Mouse (Mus musculus) gastrocnemius, postnatal 10 days (tissue): Measurements from ENCODE around the gene Dcdc2a. TPM values are rescaled to one million over a fixed set of nuclear protein-coding genes. Genes with fewer than 3 reads are reported as not detected.
A peak's percentile ranks its signal among the peaks of the same experiment; 100 is the strongest.

Experiments used
- DNase-seq: peaks from one replicate; pipeline ENCODE4 v3.0.0; 2021; ENCODE audit warnings: mixed read lengths
- long read RNA-seq, 2 experiments: library from polyadenylated mRNA; stranded (forward); transcript quantifications; one replicate each; pipeline ENCODE4 v2.0.0; 2021
- total RNA-seq, 2 experiments: library from RNA; stranded (reverse); gene quantifications; 2 replicates each; pipeline ENCODE4 v1.2.3; 2021

Dcdc2a gene
- total RNA-seq, result under 1 TPM; 0.07 to 0.14 TPM
- long read RNA-seq, experiment 1, result 0 reads
- long read RNA-seq, experiment 2, result 0 reads

DNA sequence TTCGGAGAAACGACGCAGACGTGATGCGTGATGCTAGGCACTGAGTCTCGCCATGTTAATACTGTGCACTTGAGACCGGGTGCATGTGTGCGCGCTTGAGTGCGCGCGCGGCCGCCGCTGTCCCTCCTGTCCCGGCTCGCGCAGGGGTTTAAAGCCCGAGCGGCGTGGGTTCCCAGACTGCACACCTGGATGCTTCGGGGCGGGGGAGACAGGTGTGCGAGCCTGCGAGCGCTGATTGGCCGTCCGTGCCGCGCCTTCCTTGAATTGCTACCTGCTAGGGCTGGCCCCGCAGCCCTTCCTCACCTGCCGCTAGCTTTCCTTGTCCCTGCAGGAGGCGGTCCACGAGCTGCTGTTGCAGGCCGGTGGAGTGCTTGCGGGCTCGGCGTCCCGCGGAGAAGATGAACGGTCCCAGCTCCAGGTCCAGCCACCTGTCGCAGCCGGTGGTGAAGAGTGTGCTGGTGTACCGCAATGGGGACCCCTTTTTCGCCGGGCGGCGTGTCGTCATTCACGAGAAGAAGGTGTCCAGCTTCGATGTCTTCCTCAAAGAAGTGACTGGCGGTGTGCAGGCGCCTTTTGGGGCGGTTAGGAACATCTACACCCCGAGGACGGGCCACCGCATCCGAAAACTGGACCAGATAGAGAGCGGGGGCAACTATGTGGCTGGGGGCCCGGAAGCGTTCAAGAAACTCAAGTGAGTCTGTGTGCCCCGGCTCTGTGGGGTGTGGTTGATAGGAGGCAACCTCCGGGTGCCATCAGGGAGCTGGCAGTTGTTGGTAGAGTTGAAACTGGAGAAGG is at the start of gene Dcdc2a:
TSS of gene Dcdc2a (plus strand) at position 132 of the 795 bp plus-strand sequence.
- peak; percentile 14 for DNase-seq

DNA sequence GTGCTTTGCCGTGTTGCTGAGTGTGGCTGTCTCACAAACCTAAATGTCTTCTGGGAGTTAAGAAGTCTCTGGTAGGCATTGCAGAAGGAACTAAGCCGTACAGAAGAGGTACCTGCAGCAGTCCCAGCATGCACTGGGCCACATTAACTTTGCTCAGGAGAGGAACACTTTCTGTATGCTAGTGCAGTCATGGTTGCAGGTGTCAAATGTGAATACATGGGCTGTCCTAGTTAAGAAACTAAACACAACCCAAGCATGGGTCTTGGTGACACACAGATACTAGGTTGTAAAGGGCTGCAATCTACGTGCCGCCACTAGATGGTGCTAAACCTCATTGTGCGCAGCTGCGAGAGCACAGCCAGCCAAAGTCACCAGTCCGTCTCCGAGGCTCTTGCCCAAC is 48.7 kb upstream of the Dcdc2a start:
- DNase-seq, result peak; percentile 55

DNA sequence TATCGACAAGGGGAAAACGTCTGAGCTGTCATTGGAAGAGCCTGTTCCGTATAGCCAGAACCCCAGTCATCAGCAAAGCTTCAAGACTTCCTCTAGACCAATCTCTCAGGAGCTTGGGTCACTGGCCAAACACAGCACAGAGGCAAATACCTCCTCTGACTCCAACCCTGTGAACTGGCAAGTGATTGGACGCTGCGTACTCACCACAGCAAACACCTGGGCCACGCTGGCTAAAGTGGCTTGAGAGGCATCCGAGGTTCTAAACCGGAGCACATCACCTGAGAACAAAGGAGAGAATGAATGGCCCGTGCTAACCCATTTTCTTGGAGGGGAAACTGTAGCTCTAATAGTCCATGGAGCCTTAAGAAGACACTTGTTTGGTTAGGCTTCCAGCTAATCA is 37.5 kb upstream of the Dcdc2a start:
- no peak for DNase-seq

DNA sequence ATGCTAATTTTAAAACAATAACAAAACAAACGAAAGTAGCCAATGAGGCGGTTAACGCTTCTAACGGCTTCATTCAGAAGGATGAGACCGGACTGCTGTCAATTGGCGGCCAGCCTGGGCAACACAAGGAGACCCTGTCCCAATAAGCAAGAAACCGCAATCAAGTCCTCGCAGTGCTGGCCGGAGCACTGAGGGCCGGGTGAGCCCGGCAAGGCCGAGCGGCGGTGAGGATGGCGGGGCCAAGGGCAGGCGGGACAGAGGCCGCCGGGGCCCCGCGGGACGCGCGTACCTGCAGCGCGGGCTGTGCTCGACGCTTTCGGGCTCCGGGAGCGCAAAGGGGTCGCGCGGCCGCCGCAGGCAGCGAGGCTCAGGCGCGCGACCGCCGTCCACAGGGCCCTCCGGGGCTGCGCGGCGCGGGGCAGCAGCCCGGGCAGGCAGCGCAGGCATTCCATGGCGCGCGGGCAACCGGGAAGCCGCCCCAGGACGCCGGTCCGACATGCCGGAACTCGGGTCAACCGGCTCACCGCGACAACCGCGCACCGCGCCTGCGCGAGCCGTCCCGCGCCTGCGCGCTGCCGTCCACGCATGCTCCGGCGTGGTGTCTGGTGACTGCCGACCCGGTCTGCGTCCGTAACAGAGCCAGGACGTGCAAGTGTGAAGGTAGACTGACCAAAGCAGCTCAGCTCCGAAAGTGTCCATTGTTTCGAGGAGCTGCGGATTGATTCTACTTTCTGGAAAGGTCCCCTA is 35.8 kb upstream of the Dcdc2a start, which contains the start of gene Mrs2:
TSS of gene Mrs2 (minus strand) at position 587 of the 747 bp plus-strand sequence.
- peak; percentile 89 for DNase-seq

DNA sequence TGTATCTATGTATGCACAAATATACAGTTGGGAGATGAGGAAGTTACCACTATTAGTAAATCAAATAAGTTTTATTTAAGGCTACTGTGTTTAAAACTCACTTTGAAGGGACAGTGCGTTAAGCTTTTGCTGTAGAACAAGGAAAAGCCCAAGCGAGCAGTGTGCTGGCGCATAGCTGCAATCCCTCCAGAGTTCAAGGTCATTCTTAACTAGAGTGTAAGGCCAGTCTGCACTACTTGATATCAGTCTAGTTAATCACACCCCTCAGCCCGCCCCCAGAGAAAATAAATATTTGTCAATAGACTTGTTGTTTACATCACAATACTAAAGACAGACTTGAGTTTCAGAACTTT is 35.3 kb upstream of the Dcdc2a start:
- DNase-seq, result no peak

DNA sequence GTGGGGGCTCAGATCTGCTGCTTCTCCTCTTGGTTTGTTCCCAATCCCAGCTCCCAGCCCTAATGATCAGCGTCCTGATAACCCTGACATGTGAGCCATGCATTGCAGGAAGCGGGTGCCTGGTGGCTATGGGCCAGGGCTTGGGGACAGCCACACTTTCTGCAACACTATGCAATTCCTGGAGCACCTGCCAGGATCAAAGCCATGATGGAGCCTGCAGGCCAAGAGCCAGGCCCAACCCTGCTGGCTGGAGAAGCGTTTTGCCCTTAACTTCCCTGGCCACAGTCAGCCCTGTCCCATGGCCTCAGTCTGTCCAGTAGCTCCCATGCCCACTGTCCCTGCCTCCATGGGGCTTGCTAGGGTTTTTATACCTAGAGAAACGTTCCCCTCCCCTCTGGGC is 33.4 kb upstream of the Dcdc2a start:
- no peak for DNase-seq

DNA sequence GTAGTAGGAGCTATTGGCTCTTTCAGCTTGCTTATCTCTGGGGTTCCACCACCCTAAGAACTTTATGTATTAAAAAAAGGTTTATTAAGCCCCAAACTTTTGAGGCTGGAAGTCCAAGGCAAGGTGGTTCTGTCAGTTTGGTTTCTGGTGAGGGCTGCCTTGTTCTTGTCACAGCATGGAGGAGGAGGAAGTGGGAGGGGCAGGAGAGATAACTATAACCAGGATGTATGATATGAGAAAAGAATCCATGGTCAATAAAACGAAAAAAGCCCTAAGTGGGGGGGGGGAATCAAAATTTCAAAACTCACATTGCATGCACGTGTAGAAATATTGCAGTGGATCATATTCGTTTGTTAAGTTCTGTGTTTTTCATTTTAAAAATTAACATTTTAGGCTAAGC is 32.7 kb upstream of the Dcdc2a start:
- no peak for DNase-seq

DNA sequence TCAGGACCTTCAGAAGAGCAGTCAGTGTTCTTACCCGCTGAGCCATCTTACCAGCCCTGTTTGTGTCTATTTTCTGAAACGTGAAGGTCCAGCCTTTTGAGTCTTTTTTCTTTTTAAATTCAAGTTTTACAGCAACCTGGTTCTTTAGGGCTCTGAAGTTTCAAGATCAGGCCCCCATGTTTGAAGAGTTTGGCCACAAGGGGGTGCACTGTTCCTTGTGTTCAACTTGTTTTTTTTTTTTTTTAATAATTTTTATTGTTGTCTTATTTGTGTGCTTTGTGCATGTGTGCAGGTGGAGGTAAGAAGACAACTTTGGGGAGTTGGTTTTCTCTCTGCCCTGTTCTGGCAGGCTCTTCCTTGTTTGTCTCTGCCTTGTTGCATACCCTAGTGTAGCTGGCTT is 31.1 kb upstream of the Dcdc2a start:
- DNase-seq, result peak; percentile 45

DNA sequence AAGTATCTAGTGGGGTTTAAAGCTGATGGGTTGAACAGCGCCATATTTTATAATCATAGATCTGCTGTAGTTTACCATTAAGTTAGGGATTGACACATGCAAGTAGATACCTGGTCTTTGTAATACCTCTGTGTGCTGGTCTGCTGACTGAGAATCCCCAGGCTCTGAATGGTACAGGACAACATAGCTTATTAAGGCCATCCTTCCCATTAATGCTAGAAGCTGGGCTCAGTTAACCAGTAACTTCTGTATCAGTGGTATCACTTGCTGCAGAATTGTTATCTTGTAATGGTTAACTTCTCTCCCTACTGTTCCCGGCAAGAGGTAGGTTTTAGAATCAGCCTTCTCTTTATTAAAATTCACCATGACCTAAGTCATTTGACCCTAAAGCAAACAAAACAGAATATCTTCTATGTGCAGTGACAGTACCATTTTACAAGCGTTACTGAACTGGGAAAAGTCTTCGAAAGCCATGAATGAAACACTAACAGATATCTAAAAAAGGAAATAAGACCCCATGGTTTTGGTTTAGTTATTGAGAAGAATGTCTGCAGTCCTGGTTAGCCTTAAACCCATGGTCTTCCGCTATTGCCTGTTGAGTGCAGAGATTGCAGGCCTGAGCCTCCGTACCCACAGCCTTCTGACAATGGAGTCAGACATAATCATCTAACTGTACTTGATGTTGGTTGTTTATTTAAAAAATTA is 29.2 kb upstream of the Dcdc2a start:
- DNase-seq, result no peak

DNA sequence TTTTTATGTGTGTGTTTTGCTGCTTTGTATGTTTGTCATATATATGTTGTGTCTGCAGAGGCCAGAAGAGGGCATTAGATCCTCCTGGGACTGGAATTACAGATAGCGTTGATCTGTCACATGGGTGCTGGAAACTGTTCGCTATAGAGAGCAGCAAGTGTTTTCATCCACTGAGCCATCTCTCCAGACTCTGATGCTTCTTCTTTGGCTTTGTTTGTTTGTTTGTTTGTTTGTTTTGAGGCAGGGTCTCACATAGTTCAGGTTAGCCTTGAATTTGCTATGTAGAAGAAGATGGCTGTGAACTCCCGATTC is 28.7 kb upstream of the Dcdc2a start:
- no peak for DNase-seq

DNA sequence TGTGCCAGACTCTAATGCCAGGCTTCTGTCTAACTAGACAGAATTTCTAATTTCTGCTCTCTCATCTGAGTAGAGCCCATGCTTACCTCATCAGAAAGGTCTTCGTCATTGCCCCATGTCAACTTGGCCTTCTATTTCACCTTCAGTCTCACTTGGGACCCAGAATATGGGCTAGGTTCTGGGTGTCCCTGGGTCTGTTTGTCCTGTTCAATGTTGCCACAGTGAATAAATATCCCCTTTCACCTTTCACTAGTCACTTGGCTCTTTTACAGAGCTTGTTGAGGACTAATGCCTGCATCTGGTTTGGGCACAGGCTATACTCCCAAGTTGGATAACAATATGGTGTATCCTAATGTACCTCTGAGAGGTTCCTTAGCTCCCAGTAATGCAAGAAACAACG is 16.3 kb upstream of the Dcdc2a start:
- no peak for DNase-seq

DNA sequence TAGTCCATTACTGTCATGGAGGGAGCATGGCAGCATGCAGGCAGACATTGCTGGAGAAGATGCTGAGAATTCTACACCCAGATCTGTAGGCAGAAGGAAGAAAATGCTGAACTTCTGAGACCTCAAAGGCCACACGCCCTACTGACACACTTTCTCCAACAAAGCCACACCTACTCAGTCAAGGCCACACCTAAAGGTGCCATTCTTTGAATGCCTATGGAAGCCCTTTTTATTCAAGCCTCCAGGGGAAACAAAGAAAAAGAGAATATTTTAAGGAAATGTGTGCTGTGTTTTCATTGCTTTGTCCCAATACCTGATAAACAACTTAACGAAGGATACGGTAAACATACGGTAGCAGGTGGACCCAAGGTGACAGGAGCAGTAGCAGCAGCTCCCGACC is 3.1 kb upstream of the Dcdc2a start:
- DNase-seq, result no peak

DNA sequence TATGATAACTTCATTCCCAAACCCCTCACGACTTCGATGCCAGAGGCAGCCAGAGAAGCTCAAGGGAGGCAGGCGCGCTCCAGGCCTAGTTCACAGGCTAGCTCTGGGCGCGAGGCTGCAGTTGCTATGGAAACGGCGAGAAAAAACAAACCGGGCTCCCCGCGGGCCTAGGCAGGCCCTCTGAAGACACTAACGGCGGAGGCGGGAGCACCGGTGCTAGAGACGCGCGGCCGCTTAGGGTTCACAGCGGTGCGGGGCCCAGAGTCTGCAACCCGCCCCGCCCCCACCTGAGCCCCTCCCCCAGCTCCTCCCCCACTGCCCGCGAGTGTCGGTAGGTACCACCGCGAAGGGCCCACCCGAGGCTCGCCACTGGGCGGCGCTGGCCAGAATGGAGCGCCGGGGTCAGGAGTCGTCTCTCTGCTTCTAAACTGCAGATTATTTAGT is 671 bp upstream of the Dcdc2a start:
- peak; percentile 23 for DNase-seq

DNA sequence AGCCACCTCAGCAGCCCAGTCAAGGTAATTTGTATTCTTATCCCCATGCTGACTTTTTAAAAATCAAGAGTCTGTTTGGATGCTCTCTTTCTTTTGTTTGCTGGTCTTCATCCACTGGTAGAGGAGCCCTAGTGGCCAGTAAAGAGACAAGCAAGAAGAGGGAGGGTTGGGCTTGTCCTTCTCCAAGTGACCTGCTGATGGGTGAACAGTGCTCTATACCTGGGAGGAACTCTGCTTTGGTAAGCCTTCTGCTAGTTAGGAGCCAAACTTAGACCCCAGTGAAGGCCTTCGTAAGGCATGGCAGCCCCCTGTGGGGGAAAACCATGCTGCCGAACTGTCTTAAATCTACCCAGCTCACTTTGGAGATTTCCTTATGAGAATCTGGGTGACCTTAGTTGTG is 10.9 kb downstream of the Dcdc2a start:
- no peak for DNase-seq

DNA sequence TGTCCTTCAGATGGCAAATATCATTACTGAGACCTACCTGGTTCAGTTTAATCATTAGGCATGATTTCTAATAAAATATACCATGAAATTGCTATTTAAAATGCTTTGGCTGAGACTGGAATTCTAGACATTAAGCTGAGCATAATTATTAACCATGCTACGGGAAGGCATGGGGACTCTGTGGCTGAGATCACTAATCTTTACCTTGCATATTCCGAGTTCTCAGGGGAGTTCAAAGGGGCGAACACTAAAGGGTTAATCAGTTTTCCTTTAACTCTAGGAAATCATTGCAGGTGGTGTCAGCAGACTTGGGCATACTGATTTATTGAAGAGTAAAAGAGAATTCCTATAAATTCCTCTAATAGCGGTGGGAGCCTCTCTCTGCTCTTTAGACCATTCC is 11.4 kb downstream of the Dcdc2a start:
- DNase-seq, result no peak

DNA sequence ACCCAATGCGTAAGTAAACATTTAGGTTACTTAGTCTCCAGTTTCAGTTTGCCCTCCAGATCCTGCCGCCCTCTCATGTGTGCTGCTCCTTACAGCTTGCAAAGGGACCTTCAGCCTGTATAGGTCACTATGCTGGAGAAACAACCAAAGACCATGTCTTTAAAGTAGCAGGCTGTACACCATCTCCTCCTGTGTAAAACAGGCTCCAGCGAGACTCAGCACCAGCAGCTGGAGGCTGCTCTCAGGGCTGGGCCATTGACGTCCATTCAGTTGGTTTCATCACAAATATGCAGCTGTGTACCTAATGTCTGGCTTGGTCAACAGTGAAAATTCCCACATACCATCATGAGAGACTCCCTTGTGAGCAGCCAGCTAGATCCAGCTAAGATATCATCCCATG is 14.0 kb downstream of the Dcdc2a start:
- DNase-seq, result no peak

DNA sequence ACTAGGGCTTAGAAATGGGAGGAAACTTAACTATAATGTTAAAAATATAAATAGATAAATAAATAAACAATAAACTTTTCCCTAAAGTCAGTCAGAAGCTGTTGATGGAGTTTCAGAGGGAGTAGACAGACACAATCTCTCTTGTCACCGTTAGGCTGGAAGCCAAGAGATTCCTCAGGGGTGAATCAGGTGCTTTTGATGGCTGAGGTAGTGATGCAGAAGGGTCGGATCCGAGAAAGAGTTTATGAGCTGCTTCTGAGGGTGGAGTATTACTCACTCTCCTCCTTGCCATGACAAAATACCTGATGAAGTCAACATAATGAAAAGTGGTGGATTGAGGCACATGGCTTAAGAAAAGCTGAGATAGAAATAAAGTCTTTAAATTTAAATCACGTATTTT is 15.0 kb downstream of the Dcdc2a start:
- no peak for DNase-seq

DNA sequence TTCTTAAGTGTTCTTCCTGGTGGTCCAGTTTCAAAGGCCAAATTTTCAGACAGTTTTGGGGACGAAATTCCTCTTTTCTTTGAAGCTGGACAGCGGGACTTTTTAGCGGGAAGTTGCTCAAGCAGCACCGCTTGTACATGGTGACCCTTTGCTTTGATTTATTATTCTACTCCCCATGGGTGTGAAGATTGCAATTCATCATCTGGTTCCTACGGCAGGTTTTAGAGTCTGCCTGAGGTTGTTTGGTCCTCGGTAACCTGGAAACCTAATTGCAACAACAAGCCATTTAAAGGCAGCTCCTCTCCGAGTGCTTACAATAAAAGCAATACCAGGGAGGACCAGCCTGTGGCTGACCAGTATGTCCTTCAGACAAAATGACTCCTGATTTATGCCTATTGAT is 21.5 kb downstream of the Dcdc2a start:
- DNase-seq, result no peak

DNA sequence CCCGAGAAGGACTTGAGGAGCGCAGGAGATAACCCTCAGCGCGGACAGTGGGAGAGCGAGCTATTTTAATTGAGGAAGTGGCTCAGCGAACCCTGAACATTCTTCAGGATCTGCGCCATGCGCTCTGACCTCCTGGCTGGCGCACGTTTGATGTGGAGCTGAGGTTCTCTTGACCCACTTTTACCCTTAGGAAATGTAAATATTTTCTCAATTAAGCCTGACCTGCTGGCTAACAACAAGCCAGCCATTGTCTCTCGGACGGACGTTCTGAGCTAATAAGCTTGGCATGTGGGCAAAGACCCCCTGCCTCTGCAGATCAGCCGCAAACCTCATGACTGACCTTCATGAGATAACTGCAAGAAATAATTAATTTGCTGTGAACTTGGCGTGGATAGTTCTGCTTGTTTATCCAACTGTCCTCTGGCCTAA is 27.4 kb downstream of the Dcdc2a start:
- no peak for DNase-seq

DNA sequence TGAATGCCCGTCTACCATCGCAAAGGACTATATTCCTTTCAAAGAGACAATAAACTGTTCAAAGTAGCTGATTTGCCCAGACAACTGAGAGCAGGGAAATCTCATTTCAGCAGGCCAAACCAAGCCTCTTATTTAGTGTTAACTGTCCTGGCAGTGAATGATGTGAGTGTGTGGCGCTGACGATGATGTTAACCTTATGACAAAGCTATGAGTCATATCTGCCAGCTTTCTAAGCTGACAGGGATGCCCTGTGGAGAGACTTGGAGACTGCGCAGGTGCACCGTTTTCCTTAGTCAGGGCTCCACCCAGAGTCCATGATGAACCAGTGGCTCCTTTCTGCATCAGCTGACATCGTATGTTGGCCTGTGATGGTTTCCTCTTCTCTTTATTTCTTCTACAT is 29.3 kb downstream of the Dcdc2a start:
- no peak for DNase-seq

DNA sequence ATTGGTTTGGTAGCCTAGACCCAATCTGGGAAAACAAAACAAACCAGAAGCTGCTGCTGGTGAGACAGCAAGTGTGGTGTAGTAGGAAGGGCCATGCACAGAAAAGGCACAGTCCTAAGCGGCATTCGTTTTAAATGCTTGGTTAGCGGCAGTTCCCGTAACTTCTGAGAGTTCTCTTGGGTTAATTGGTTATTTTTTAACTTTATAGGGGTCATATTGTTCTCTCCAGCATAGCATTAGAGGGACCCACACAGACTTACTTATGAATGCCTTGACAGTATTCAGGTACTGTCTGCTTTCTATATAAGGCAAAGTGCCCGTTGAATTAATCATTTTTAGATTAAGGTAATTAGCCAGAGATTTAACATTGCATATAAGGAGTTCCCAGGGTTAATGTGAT is 35.5 kb downstream of the Dcdc2a start:
- no peak for DNase-seq

DNA sequence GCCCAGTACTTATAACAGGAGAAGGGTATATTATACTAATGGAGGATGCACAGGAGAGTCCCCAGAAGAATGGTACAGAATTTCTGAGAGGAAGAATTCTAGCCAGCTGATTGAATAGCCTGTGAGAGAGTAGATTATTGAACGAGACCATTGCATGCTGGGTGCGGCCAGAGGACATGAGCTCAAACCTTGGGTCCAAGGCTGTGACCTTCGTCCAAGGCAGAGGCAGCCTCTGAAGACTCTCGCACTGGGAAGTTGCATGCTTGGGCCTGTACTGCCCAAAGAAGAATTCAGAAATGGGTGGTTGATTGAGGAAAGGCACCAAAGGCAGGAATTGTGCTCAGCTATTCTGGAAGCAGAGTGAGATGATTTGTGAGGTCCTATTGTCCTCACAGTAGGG is 38.0 kb downstream of the Dcdc2a start:
- no peak for DNase-seq

DNA sequence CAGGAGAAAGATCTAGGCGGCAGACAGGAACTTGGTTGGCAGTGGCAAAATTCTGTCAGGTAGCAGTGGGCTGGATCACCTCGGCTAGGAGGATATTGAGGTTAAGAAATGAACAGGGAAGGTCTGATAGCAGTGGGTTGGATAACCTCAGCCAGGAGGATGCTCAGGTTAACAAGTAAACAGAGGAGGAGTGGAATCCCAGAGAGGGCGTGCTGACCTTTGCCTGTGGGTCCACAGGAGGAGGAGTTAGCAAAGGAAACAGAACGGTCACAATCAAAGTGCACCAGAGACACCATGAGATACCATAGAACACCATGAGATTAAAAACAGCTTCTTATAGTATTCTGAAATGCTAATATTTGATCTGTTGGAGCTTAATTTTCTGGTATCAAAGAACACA is 38.6 kb downstream of the Dcdc2a start:
- no peak for DNase-seq
